Comparison of ENCODE assay signal across 26 mouse cellular contexts in the genomic region with DNA sequence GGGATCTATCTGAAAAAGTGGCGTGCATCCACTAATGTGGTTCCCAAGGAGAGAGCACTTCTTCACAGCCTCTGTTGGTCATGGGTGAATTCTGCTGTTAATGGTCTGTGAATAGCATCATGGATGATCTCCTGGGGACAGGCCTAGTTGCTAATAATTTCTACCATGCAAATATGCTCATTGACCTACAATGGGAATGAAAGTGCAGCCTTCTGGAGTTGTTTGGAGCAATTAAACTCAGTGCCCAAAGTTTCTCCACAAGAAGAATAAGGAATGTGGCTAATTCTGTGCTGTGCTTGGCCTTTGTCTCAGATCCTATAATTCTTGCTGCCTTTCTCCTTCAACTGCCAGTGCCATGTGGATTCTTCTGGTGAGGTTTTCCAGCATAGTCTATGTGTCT.
A peak's percentile ranks its signal among the peaks of the same experiment; 100 is the strongest.
DNase-seq lines count a peak whose midpoint lies in the region; ATAC-seq lines count a peak whose summit lies in the region.
"Had no signal": no experiment of that assay in that cellular context is flagged by ENCODE, and none has a peak within 500 bp of the region (broad histone marks: within the 10 kb centered on the region; RNA-seq: fewer than 3 reads in every experiment).

No protein-coding gene starts in this region.

- no peak overlapping the region for H3K27ac ChIP-seq in embryonic facial prominence, embryonic 14.5 days (replicated peaks; ENCODE audit: low read depth, low read length)
- no peak overlapping the region for H3K27ac ChIP-seq in embryonic facial prominence, embryonic 10.5 days (replicated peaks)
- no peak overlapping the region for H3K27ac ChIP-seq in hindbrain, embryonic 11.5 days (ENCODE audit: low read depth, low read length)
- H3K27ac ChIP-seq: embryonic facial prominence, embryonic 12.5 days; embryonic facial prominence, embryonic 15.5 days; forebrain, embryonic 10.5 days; forebrain, embryonic 12.5 days had no signal

- H3K4me3 ChIP-seq in embryonic facial prominence, embryonic 14.5 days (ENCODE audit: low read depth, low read length), result no peak overlapping the region
- H3K4me3 ChIP-seq in embryonic facial prominence, embryonic 10.5 days, result no peak overlapping the region
- no peak overlapping the region for H3K4me3 ChIP-seq in hindbrain, embryonic 11.5 days (ENCODE audit: low read depth, low read length)
- H3K4me3 ChIP-seq: embryonic facial prominence, embryonic 12.5 days; embryonic facial prominence, embryonic 15.5 days; erythroblast, embryonic 14.5 days; forebrain, embryonic 10.5 days; forebrain, embryonic 12.5 days had no signal

- H3K4me2 ChIP-seq in embryonic facial prominence, embryonic 14.5 days (ENCODE audit: low read depth, low read length), result no peak overlapping the region
- H3K4me2 ChIP-seq in hindbrain, embryonic 11.5 days (replicated peaks; ENCODE audit: low read depth, low read length), result no peak overlapping the region
- H3K4me2 ChIP-seq: embryonic facial prominence, embryonic 12.5 days; embryonic facial prominence, embryonic 15.5 days; forebrain, embryonic 12.5 days had no signal

- 97% methylated on average over 1 of the region's 1 CpGs for WGBS in embryonic facial prominence, embryonic 14.5 days
- 94% methylated on average over 1 of the region's 1 CpGs for WGBS in embryonic facial prominence, embryonic 10.5 days
- 88% methylated on average over 1 of the region's 1 CpGs for WGBS in hindbrain, embryonic 11.5 days

- DNase-seq in embryonic facial prominence, embryonic 14.5 days (ENCODE audit: low spot score), result peak; percentile 1
- DNase-seq in embryonic facial prominence, embryonic 10.5 days (ENCODE audit: low spot score), result no peak
- DNase-seq in retina, embryonic 14.5 days (ENCODE audit: low spot score), result peak; percentile 43
- no peak for DNase-seq in kidney, postnatal 25 days
- DNase-seq in hindbrain, embryonic 11.5 days (ENCODE audit: low spot score), result no peak
- DNase-seq: adrenal gland, adult 2 months; adrenal gland, postnatal 10 days; adrenal gland, postnatal 25 days; B cell, adult 2 months; cerebellum, adult 11 months; cerebellum, adult 18-20 months; cerebellum, adult 8-10 months; cerebellum, adult 9-11 months; cerebellum, postnatal 14 days; cerebellum, postnatal 36 days; embryo, embryonic 11 days had no signal

- no peak for ATAC-seq in embryonic facial prominence, embryonic 14.5 days (ENCODE audit: low read depth)
- no peak for ATAC-seq in hindbrain, embryonic 11.5 days (ENCODE audit: low FRiP score)
- ATAC-seq: CD4-positive, CD25-positive, alpha-beta regulatory T cell, adult 4 months; forebrain, embryonic 14.5 days; forebrain, embryonic 16.5 days had no signal

- no peaks in the 10 kb centered on the region for H3K36me3 ChIP-seq in embryonic facial prominence, embryonic 14.5 days (ENCODE audit: control insufficient read depth, insufficient read depth, low read length)
- no peaks in the 10 kb centered on the region for H3K36me3 ChIP-seq in embryonic facial prominence, embryonic 10.5 days (replicated peaks)
- no peaks in the 10 kb centered on the region for H3K36me3 ChIP-seq in hindbrain, embryonic 11.5 days (ENCODE audit: control insufficient read depth, insufficient read depth, low read length)
- H3K36me3 ChIP-seq: embryonic facial prominence, embryonic 12.5 days; embryonic facial prominence, embryonic 15.5 days; forebrain, embryonic 10.5 days; forebrain, embryonic 12.5 days; G1E had no signal

- no peak overlapping the region for H3K9ac ChIP-seq in embryonic facial prominence, embryonic 14.5 days (ENCODE audit: low read depth, low read length)
- H3K9ac ChIP-seq in hindbrain, embryonic 11.5 days (ENCODE audit: low read depth, low read length), result no peak overlapping the region
- H3K9ac ChIP-seq: embryonic facial prominence, embryonic 12.5 days; embryonic facial prominence, embryonic 15.5 days; forebrain, embryonic 12.5 days had no signal

- H3K9me3 ChIP-seq in embryonic facial prominence, embryonic 14.5 days (ENCODE audit: control insufficient read depth, low read length), result no peaks in the 10 kb centered on the region
- no peaks in the 10 kb centered on the region for H3K9me3 ChIP-seq in embryonic facial prominence, embryonic 10.5 days
- no peaks in the 10 kb centered on the region for H3K9me3 ChIP-seq in hindbrain, embryonic 11.5 days (ENCODE audit: control insufficient read depth, low read length)
- H3K9me3 ChIP-seq: embryonic facial prominence, embryonic 12.5 days; embryonic facial prominence, embryonic 15.5 days; forebrain, embryonic 10.5 days; forebrain, embryonic 12.5 days had no signal

- no peaks in the 10 kb centered on the region for H3K27me3 ChIP-seq in embryonic facial prominence, embryonic 14.5 days (replicated peaks; ENCODE audit: control insufficient read depth, insufficient read depth, low read length)
- H3K27me3 ChIP-seq in embryonic facial prominence, embryonic 10.5 days (replicated peaks; ENCODE audit: low read depth, poor library complexity, severe bottlenecking), result no peaks in the 10 kb centered on the region
- H3K27me3 ChIP-seq in hindbrain, embryonic 11.5 days (ENCODE audit: control insufficient read depth, insufficient read depth, low read length), result no peaks in the 10 kb centered on the region
- H3K27me3 ChIP-seq: CH12.LX; embryonic facial prominence, embryonic 12.5 days; embryonic facial prominence, embryonic 15.5 days; forebrain, embryonic 12.5 days had no signal

- H3K4me1 ChIP-seq in embryonic facial prominence, embryonic 14.5 days (ENCODE audit: control insufficient read depth, insufficient read depth, low read length), result no peaks in the 10 kb centered on the region
- no peaks in the 10 kb centered on the region for H3K4me1 ChIP-seq in embryonic facial prominence, embryonic 10.5 days
- H3K4me1 ChIP-seq in hindbrain, embryonic 11.5 days (replicated peaks; ENCODE audit: control insufficient read depth, insufficient read depth, low read length), result no peaks in the 10 kb centered on the region
- H3K4me1 ChIP-seq: embryonic facial prominence, embryonic 12.5 days; embryonic facial prominence, embryonic 15.5 days; forebrain, embryonic 10.5 days; forebrain, embryonic 12.5 days had no signal

Comparison
In these comparisons a context has a peak if more than half of its experiments do, and no peak if none do; other contexts are left out.
1. DNase-seq: peak in embryonic facial prominence, embryonic 14.5 days (single experiment) and retina, embryonic 14.5 days (single experiment); none in embryonic facial prominence, embryonic 10.5 days (single experiment), kidney, postnatal 25 days (0 of 2) and hindbrain, embryonic 11.5 days (single experiment).